Mouse (Mus musculus): ENCODE results near the gene Ugt1a6a.

Gene Ugt1a6a

GRCm38 (mm10) chr1:88254793-88255465, 120.3 kb downstream of the Ugt1a6a start:
- DNase-seq, result no peak

- no peak for DNase-seq
Observed at GRCm38 (mm10) chr1:88255466-88255857, 120.9 kb downstream of the Ugt1a6a start.

- DNase-seq, result no peak
Observed at GRCm38 (mm10) chr1:88255989-88256754, 121.6 kb downstream of the Ugt1a6a start.

DNA sequence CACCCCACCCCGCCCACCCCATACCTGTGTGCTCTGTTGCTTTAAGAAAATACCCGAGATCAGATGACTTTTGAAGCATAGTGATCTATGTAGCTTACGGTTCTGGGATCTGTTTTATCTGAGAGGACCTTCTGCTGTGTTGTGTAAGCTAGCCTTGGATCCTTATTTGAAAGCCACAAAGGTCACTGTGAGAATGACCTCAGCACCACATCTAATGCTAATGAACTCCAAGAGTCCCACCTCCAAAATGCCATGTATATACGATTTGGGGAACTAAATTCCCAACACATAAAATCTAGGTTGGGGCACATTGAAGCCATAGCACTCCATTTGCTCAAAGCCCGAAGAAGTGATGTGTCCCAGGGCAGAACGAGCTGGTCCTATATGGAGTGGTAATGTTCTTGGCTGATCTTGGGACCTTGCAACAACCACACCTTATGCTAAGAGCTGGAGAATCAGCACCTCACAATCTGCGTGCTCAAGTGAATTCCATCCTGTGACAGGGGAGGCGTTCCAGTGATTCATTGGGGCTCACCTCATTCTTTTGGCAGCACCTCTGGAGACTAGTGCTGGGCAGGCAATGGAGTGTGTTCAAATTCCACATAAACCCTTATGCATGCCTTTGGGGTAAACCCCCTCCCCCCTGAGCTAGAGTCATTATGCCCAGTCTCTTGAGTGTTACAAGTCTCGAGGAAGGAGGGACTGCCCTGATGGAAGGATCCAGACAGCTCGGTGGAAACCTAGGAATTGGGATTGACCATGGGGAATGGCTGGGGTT, 122.5 kb downstream of the Ugt1a6a start:
- no peak for DNase-seq

- DNase-seq, result no peak
Observed at GRCm38 (mm10) chr1:88257681-88258080, 123.1 kb downstream of the Ugt1a6a start.

DNA sequence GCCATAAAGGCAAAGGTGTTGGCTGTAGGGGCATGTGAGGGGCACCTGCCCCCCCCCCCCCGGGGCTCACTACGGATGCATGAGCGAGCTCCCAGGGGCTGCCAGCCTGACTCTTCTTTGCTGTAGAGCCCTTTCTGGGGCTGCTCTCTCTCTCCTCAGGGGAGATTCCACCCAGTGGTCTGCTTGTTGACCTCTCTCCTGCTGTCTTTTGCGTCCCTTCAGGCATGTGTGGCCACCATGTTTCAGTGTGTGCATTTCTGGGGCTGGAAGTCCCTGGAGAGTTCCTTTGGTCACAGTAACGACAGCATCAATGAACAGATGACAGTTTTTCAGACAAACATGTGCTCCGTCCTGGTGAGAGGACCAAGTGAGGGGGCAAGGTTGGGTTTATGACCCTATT, 123.8 kb downstream of the Ugt1a6a start:
- DNase-seq, result no peak

GRCm38 (mm10) chr1:88258881-88259642, 124.5 kb downstream of the Ugt1a6a start:
- no peak for DNase-seq

GRCm38 (mm10) chr1:88259643-88260024, 125.0 kb downstream of the Ugt1a6a start:
- peak in 1 of 2 experiments; percentile 32 for DNase-seq

DNA sequence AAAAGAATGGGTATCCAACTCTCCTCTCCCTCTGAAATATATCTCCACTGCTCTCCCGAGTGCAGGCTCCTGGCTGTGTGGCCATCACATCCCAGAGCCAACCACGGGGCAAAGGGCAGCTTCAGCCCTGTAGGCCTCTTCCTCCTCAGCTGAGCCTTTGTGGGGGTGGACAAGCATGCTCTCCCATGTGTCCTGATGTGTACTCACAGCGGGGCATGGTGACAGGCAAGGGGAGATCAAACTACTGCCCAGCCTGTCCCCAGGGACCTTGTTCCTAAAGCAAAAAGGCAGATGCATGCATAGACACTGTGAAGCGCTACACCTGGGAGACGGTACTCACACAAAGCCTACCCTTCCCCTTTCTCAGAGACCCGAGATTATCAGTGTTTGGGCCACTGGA, 125.5 kb downstream of the Ugt1a6a start:
- peak in 1 of 2 experiments; percentile 27 for DNase-seq

DNA sequence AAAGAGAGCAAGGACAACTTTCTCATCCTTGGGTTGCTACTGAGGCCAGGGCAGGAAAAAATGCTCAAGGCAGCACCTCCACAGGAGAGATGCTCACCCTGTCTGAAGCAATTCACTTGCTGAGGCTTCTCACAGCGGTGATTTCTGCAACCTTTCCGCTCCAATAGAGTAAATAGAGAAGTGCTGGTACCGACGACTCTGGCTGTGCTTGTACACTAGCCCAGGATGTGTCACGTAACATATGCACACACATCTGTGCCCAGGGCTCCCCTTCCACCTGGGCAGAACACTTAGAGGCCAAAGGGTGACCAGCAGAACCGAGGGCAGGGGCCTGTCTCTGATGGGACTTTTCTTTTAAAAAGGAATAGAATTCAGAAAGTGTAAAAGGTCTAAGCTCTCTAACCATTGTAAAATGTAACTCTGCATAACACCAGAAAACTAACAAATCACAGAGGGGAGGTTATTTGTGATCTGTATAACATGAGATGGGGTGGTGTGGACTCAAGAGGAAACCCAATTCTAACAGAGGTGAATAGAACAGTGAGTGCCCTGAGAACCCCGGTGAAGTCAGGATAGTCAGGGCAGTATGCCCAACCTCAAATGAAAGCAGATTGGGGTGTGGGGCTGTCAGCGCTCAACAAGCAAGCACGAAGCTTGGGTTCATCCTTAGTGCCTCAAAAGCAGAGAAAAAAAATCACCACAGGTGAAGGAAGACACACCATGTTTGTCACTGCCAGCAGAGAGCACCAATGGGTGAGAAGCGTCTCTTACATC, 126.2 kb downstream of the Ugt1a6a start:
- DNase-seq, result no peak

DNA sequence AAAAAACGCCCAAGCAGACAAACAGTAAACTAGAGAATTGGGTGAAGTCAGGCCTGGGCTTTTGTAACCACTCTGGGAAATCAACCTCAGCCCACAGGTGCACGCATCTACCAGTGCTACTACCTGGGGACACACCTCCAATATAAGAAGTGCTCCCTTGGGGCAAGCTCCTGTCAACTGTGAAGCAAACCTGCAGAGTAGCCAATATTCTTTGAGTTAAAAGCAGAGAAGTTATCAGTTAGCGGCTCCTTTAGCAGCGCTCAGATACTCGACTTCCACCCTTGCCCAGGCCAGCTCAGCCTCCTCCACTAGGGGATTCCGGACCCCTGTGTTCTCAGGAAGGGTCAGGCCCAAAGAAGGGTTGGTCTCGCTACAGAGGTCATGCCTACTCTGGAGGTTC, 127.1 kb downstream of the Ugt1a6a start:
- DNase-seq, result no peak

- DNase-seq, result peak in 1 of 2 experiments; percentile 25
Observed at GRCm38 (mm10) chr1:88262255-88262654, 127.6 kb downstream of the Ugt1a6a start.

DNA sequence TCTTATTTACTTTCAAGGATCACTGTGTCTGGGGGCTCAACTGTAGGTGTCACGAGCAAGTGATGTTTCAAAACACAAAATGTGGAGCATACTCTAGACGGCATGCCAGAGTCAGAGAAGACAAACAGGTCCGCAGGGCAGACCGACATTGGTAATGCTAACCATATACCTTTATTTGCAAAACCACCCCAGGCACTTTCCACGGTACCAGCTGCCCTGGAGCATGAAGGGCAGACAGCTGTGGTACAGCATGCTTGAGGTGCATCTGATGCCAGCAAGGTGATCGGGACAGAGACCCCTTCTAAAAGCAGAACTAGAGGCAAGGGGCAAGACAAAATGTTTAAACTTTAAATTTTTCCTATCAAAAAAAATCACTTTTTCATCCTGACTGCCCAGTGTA, 128.4 kb downstream of the Ugt1a6a start:
- DNase-seq, result no peak

DNA sequence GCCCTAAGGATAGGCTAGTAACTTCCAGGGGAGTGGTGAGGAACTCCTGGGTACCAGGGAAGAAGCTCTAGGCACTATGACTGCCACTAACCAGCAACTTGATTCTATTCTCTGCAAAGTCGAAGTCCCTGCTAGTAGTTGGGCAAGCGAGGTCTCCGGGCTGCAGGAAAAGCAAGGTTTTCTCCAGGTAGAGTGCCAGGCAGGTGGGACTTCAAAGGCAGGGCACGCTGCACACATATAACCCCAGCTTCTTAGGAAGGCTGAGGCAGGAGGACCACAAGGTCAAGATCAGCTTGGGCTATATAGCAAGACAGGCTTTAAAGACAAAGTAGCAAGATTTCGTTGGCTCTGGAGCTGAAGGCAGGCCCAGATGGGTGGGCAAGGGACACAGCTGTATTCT, 129.2 kb downstream of the Ugt1a6a start:
- peak in 1 of 2 experiments; percentile 21 for DNase-seq

GRCm38 (mm10) chr1:88264237-88264868, 129.7 kb downstream of the Ugt1a6a start:
- DNase-seq, result no peak

- no peak for DNase-seq
Observed at GRCm38 (mm10) chr1:88264869-88265240, 130.2 kb downstream of the Ugt1a6a start.

- DNase-seq, result peak in 1 of 2 experiments; percentile 17
Observed at GRCm38 (mm10) chr1:88266123-88266522, 131.5 kb downstream of the Ugt1a6a start.

DNA sequence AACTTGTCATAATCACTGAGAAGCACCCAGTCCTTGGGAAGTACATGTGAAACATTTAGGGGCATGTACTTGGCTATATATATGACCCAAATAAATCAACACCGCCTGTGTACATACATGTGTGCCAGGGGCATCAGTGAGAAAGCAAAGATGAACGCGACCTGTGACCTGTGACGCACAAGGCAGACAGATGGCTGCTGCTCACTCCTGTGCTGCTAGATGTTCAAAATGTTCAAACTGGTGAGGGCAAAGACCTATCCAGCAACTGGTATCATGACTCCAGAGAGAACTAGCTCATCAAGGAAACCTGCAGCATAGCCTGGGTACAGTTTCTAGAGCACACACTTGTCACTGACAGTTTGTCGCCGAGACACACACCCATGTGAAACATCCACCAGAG, 132.9 kb downstream of the Ugt1a6a start:
- peak in 1 of 2 experiments; percentile 3 for DNase-seq

GRCm38 (mm10) chr1:88268070-88268469, 133.5 kb downstream of the Ugt1a6a start:
- peak in 1 of 2 experiments; percentile 25 for DNase-seq
